Mouse (Mus musculus): ENCODE results near the gene Baiap2.

Gene Baiap2

GRCm38 (mm10) chr11:119975739-119976501 lies 33.4 kb downstream of the Baiap2 start:
- in situ Hi-C loops (cut with MboI, MseI) = no loop called here

GRCm38 (mm10) chr11:119978701-119979100 lies 36.1 kb downstream of the Baiap2 start:
- in situ Hi-C loops (cut with MboI, MseI) = no loop called here

GRCm38 (mm10) chr11:119979596-119980385 lies 37.2 kb downstream of the Baiap2 start:
- in situ Hi-C loops (cut with MboI, MseI) = no loop called here

- in situ Hi-C loops (cut with MboI, MseI) = no loop called here
These were observed 39.2 kb downstream of the Baiap2 start for GRCm38 (mm10) chr11:119981769-119982168.

GRCm38 (mm10) chr11:119982236-119982635 lies 39.7 kb downstream of the Baiap2 start:
- in situ Hi-C loops (cut with MboI, MseI) = no loop called here

GRCm38 (mm10) chr11:119983151-119983550 lies 40.6 kb downstream of the Baiap2 start:
- in situ Hi-C loops (cut with MboI, MseI) = no loop called here

- in situ Hi-C loops (cut with MboI, MseI) = no loop called here
These were observed 44.3 kb downstream of the Baiap2 start for GRCm38 (mm10) chr11:119986751-119987425.

- in situ Hi-C loops (cut with MboI, MseI) = no loop called here
These were observed 45.3 kb downstream of the Baiap2 start for GRCm38 (mm10) chr11:119987876-119988275.

GRCm38 (mm10) chr11:119988391-119988790 lies 45.8 kb downstream of the Baiap2 start:
- in situ Hi-C loops (cut with MboI, MseI) = no loop called here

GRCm38 (mm10) chr11:119989115-119989564 lies 46.6 kb downstream of the Baiap2 start:
- in situ Hi-C loops (cut with MboI, MseI) = no loop called here

- in situ Hi-C loops (cut with MboI, MseI) = loop anchor here (5.0 kb wide), 2 partner anchors 43 to 73 kb away; no protein-coding TSS in a partner anchor
These were observed 48.2 kb downstream of the Baiap2 start for GRCm38 (mm10) chr11:119990658-119991337.

GRCm38 (mm10) chr11:119991338-119991678 lies 48.7 kb downstream of the Baiap2 start:
- in situ Hi-C loops (cut with MboI, MseI) = loop anchor here (5.0 kb wide), 2 partner anchors 44 to 74 kb away; no protein-coding TSS in a partner anchor

GRCm38 (mm10) chr11:119997351-119997750 lies 54.8 kb downstream of the Baiap2 start:
- in situ Hi-C loops (cut with MboI, MseI) = loop anchor here in 1 of 2 experiments (5.0 kb wide), 1 partner anchor 80 kb away; no protein-coding TSS in a partner anchor

GRCm38 (mm10) chr11:120002041-120002440 lies 59.5 kb downstream of the Baiap2 start:
- in situ Hi-C loops (cut with MboI, MseI) = loop anchor here in 1 of 2 experiments (5.0 kb wide), 1 partner anchor 500 kb away; no protein-coding TSS in a partner anchor

GRCm38 (mm10) chr11:120002634-120003220 lies 60.2 kb downstream of the Baiap2 start:
- in situ Hi-C loops (cut with MboI, MseI) = loop anchor here in 1 of 2 experiments (5.0 kb wide), 1 partner anchor 500 kb away; no protein-coding TSS in a partner anchor

GRCm38 (mm10) chr11:120005434-120006317 lies 63.1 kb downstream of the Baiap2 start:
- in situ Hi-C loops (cut with MboI, MseI) = no loop called here

- in situ Hi-C loops (cut with MboI, MseI) = no loop called here
These were observed 65.0 kb downstream of the Baiap2 start for GRCm38 (mm10) chr11:120007496-120008080.

GRCm38 (mm10) chr11:120008501-120008900 lies 65.9 kb downstream of the Baiap2 start:
- in situ Hi-C loops (cut with MboI, MseI) = no loop called here

- in situ Hi-C loops (cut with MboI, MseI) = no loop called here
These were observed 66.4 kb downstream of the Baiap2 start for GRCm38 (mm10) chr11:120008956-120009355.

Data from T-helper 17 cell (primary cell).